Comparison of ENCODE assay signal across 23 mouse cellular contexts in the genomic region with DNA sequence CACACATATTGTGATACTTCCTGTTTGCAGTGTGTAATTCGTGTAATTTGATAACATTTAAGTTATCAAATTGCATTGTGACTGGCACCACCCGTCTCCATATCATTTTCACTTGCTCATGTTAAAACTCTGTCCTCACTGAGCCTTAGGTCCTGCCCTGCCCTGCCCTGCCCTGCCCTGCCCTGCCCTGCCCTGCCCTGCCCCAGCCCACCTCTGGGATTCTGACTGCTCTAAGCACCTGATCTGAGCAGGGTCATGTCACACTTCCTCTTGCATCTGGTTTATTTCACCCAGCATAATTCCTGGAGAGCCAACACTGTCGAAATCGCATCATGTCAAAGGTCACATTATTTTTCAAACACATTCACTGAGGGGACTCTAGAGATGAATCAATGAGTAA.
"Had no signal": no experiment of that assay in that cellular context is flagged by ENCODE, and none has a peak within 500 bp of the region (broad histone marks: within the 10 kb centered on the region; RNA-seq: fewer than 3 reads in every experiment).

No protein-coding gene starts in this region.

- H3K4me2 ChIP-seq: limb, embryonic 13.5 days; liver, embryonic 13.5 days; lung, embryonic 14.5 days; midbrain, embryonic 13.5 days; neural tube, embryonic 13.5 days had no signal

- H3K9me3 ChIP-seq: limb, embryonic 10.5 days; limb, embryonic 13.5 days; liver, embryonic 13.5 days; megakaryocyte, embryonic 14.5 days; midbrain, embryonic 10.5 days; midbrain, embryonic 13.5 days; neural tube, embryonic 13.5 days had no signal

- H3K36me3 ChIP-seq: limb, embryonic 10.5 days; limb, embryonic 13.5 days; liver, embryonic 13.5 days; midbrain, embryonic 10.5 days; midbrain, embryonic 13.5 days; neural tube, embryonic 13.5 days had no signal

- DNase-seq: kidney, adult 18-20 months; kidney, postnatal 25 days; layer of hippocampus, adult 9-11 months; liver; liver, embryonic 13.5 days; lung, embryonic 14.5 days; right cerebral cortex, adult 18-20 months; right cerebral cortex, postnatal 14 days; thymus, adult 2 months; thymus, postnatal 14 days; thymus, postnatal 4 days had no signal

- H3K9ac ChIP-seq: limb, embryonic 13.5 days; liver, embryonic 13.5 days; lung, embryonic 14.5 days; midbrain, embryonic 13.5 days; neural tube, embryonic 13.5 days had no signal

- ATAC-seq: lung, postnatal 0 days; midbrain, embryonic 13.5 days; midbrain, embryonic 16.5 days had no signal

- H3K4me1 ChIP-seq: limb, embryonic 13.5 days; midbrain, embryonic 10.5 days; midbrain, embryonic 13.5 days; neural tube, embryonic 13.5 days had no signal

- H3K27ac ChIP-seq: kidney, postnatal 0 days; layer of hippocampus, adult 2 months; limb, embryonic 10.5 days; limb, embryonic 13.5 days; liver, embryonic 13.5 days; macrophage; midbrain, embryonic 10.5 days; midbrain, embryonic 13.5 days; neural tube, embryonic 13.5 days had no signal

- H3K4me3 ChIP-seq: layer of hippocampus, adult 2 months; limb, embryonic 10.5 days; limb, embryonic 13.5 days; liver, embryonic 13.5 days; megakaryocyte, embryonic 14.5 days; midbrain, embryonic 10.5 days; midbrain, embryonic 13.5 days; myocyte; neural tube, embryonic 13.5 days had no signal

- H3K27me3 ChIP-seq: limb, embryonic 13.5 days; midbrain, embryonic 13.5 days; neural tube, embryonic 13.5 days had no signal
